Mouse (Mus musculus) brain, embryonic 18.5 days (tissue): ENCODE results near the gene Nhsl1.
"Not testable (repeated sequence)": the region's sequence is repeated elsewhere in the genome, so short reads cannot be mapped to it uniquely, and the experiment has no call there.

Experiments used
- DNase-seq: peaks from one replicate; pipeline ENCODE4 v3.0.0-alpha.2; 2012; ENCODE audit warnings: low read depth, low spot score

The Nhsl1 gene

DNA sequence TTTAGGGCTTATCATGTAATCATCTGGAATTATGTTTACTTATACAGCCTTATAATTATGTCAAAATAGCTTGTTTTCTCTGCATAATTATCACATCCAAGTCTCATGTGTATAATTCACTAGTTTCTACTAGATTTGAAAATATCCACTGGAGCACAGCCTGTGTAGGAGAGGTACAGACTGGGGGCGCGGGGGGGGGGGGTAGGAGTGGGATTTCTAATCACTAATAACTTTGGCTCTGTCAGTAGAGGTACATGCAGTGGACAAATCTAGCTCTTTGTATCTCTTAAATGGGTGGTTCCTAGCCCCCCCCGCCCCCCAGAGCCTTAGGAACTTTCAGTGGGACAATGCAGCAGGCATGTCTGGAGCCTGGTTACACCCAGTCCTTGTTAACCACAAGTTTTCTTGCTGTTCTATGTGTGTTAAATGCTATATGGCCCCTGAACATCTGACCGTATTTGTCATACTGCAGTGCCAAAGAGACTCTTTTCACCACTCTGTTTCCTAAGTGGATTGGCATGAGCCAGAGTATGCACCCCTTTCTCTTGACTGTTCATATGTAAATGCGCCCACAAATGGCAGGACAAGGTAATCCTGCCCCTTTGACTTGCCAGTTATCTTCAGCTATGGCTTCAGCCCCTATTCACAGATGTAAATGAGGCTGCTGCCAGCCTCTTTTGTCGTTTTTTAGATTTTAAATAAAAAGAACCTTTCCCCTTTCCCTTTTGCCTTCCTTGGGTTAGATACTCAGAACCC lies 127.0 kb downstream of the Nhsl1 start:
- no peak for DNase-seq

GRCm38 (mm10) chr10:18446359-18446820 lies 127.6 kb downstream of the Nhsl1 start:
- DNase-seq = no peak

GRCm38 (mm10) chr10:18447299-18447698 lies 128.5 kb downstream of the Nhsl1 start:
- DNase-seq = no peak

GRCm38 (mm10) chr10:18448896-18449295 lies 130.1 kb downstream of the Nhsl1 start:
- DNase-seq = not testable (repeated sequence)

- no peak for DNase-seq
Measured at GRCm38 (mm10) chr10:18453380-18453779, 134.6 kb downstream of the Nhsl1 start.

- no peak for DNase-seq
Measured at GRCm38 (mm10) chr10:18454161-18454560, 135.4 kb downstream of the Nhsl1 start.

DNA sequence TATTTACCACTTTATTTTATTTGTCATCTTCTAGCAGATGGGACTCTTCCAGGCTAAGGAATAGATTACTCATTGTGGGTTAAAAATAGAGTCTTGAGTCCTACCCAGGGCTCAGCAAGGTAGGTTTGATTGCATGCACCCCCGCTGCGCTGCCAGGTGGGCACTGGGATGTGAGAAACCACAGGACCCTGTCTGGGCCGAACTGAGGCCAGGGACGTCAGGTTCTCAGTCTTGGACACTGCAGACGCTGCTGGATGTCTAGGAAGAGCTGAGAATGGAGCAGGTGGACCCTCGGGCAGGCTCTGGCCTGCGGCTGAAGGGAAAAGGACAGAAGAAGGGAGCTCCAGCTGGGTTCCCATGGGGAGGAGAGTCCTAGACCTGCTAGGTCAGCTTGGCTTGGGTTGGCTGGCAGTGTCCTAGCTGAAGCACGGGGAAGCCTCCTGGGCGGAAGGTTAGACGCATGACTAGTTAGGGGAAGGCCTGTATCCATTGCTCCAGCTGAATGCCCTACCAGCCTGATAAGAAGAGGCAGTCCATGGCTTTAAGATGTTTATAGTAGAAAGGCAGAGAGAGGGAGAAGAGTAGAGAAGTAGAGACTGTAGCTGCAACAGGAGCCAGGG lies 136.6 kb downstream of the Nhsl1 start:
- no peak for DNase-seq

DNA sequence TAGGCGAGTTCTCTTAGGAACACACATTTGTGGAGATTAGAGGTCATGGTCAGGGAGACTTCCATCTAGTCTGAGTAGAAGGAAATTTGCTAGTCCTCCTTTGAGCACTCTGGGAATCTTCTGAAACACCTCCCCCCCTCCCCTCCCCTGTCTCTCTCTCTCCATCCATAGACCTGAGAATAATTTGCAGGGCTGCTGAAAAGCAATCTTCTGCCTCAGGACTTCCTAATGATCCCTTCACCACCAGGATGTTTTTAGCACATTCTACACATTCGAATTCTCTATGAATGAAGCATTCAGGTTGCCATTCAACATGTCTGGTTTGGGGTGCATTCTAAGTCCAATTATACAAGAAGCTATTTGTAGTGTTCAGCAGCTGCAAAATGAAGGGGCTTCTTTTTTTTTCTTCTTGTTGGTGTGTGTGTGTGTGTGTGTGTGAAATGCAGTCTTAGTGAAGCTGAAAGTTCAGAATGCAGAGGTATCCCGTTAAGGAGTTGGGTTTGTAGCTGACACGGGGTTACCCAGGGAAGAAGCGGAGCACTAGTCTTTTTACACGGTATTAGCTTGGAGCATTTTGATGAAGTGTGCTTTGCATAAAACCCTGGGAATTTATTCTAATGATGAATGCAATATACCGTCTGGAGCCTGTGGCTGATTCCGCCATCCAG lies 139.2 kb downstream of the Nhsl1 start:
- no peak for DNase-seq

GRCm38 (mm10) chr10:18461336-18461735 lies 142.6 kb downstream of the Nhsl1 start:
- DNase-seq = no peak

DNA sequence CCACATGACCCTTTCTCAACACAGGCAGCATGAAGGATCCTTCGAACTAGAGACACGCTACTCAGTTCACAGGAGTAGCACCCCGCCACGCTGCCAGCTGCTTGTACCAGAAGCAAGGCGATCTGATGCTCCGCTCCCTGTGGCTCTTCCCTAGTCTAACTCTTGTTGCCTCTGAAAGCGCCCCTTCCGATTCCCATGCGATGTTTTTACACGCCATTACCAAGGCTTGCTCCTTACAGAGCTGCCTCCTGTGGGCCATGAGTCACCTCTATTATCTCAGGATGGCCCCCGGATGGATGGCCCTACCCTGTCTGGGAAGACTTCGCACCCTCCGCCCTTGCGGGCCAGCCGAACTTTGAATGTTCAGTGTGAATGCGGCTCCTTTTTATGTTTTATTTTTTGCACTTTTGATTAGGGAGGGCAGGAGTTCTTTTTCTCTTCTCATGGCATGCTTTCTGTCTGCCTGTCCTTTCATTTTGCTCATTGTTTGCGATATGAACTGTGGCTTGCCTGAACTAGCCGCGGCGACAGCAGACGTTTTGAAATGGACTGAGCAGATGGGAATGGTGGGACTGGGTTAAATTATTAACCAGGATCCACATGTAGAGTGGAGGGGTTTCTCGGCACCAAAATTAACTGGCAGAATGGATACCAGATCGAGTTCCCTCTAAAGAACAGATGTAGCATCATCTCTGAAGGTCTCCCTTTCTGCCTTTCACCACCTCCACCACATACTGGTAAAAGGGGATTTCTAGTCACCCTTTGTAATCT lies 144.5 kb downstream of the Nhsl1 start:
- no peak for DNase-seq

DNA sequence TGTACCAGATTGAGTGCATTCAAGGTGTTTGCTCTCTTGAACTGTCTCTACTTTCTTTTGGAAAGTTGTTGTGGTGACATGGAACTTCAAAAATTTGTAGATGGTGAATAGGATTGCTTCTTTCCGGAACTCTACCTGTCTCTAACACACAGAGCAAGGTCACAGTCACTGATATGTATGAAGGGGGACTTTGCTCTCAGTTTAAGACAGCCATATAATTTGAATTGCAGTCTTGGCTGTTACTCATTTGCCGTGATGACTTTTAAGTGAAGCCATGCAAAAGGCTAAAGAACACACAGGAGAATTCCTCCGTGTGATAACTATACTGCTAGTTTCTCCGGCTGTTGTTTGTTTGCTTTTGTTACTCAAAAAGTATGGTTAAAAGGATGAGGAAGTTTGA lies 149.6 kb downstream of the Nhsl1 start:
- DNase-seq = no peak

- no peak for DNase-seq
Measured at GRCm38 (mm10) chr10:18469279-18470135, 150.7 kb downstream of the Nhsl1 start.

GRCm38 (mm10) chr10:18470351-18471060 lies 151.7 kb downstream of the Nhsl1 start:
- DNase-seq = no peak

DNA sequence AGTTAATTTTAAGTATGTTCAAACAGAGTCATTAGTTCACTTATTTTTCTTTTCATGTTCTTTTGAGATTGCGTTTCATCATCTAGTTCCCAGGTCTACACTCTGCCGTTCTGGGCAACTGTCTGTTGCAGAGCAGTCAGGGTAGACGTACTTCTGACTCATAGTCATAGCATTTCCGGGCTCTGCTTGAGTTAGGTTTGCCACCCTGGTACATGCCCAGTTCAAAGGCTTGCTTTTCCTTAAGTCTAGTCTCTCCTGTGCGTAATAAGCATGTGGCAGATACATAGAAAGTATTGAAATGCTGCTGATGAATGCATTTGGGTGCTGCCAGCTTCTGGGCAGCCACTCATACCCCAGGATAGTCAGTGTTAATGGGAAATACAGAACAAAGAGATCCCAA lies 152.9 kb downstream of the Nhsl1 start:
- DNase-seq = no peak

GRCm38 (mm10) chr10:18475126-18475525 lies 156.3 kb downstream of the Nhsl1 start:
- DNase-seq = no peak

- DNase-seq = no peak
Measured at GRCm38 (mm10) chr10:18478294-18478693, 159.5 kb downstream of the Nhsl1 start.

- no peak for DNase-seq
Measured at GRCm38 (mm10) chr10:18479285-18479684, 160.5 kb downstream of the Nhsl1 start.

- DNase-seq = no peak
Measured at GRCm38 (mm10) chr10:18480836-18481235, 162.1 kb downstream of the Nhsl1 start.

DNA sequence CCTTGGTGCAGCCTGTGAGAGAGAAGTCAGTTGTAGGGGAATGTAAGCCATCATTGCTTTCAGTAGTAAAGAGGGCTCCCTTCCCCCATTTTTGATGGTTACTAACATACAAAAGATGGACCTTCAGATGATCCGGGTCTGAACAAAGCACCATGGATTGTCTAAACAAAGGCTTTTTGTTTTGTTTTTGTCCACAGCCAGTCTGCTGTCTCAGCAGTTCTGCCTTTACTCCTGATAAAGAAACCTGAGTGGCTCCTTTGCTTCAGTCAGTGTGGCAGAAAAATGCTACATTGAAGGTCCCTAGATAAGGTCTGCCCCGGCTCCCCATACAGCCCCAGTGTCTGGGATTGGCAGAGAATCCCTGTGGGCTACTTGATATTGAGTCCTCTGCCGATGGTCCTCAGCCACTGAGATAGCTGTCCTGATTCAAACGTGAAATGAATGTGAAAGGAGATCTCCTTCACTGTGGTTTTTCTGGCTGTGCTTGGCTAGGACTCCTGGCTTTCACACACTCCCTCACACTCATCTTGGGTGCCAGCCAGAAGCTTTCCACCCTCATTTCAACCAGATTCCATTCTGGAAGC lies 163.9 kb downstream of the Nhsl1 start:
- no peak for DNase-seq

DNA sequence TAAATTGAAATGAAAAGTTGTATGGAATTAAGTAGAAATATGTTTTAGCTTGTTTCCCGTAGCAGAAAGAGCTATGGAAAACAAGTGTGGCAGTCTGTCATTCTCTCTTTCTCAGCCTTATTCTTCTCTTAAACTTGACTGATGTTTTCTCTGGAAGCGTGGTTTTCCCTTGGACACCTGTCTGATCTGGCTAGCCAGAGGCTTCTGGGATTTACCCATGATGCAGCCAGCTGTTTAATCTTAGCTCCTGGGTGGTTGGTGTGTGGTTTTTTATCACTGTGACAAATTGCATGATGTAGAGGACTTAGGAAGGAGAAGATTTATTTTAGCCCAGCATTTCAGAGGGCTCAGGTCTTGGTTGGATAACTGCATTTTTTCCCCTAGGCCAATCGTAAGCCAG lies 164.9 kb downstream of the Nhsl1 start:
- no peak for DNase-seq
